Mouse (Mus musculus): ENCODE measurements at regions not wholly inside any gene's neighbourhood (a gene's known extent, or its start where the extent isn't known, plus 50 kb on each side); places are given as distances from the start of the nearest gene placed in this dataset.
"Not testable (repeated sequence)": the region's sequence is repeated elsewhere in the genome, so short reads cannot be mapped to it uniquely, and the experiment has no call there.

DNA sequence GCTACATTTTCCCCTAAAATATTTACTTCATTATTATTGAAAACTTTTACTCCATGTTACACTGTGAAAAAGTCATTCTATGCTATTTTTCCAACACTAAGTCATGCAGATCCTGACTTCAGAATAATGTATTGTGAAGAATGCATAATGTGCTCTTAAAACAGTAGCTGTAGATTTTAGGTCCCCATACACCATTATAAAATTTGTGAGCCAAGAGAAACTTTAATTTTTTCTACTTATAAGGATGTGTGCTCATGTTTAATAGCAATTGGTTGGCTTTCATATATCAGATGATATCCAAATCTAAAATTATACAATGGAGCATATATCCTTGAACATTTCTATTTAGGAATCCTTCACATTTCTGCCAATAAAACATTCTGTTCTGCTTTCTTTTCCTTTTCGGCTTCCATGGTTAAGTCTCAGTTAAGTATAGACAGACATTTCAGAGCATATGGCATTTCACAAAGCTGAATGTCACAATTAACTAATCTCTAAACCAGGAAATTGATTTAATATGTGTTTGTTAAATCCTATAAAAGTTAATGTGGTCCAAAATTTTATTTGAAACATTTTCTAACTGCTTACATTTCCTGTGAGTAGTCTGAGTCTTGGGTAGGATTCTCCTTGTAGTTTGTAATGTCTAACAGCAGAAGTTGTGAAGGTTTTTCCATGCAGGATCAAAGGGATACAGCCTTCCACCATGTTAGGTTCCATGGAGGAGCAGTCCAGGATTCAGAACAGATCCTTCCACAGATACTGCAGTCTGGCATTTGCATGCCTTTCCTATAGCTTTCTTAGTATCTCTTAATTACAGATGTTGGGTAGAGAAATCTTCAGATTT is 1567.6 kb downstream of the Kcnt2 start:
- no peak for ATAC-seq (ENCODE audit: insufficient read depth)
- H3K4me1 ChIP-seq (replicated peaks; ENCODE audit: control insufficient read depth in 2 of 2, insufficient read depth in 2 of 2, low read length in 1 of 2): no peaks in the 10 kb centered on the region
- 61% methylated on average over 1 of the region's 1 CpGs for WGBS (ENCODE audit: insufficient replicate concordance)

DNA sequence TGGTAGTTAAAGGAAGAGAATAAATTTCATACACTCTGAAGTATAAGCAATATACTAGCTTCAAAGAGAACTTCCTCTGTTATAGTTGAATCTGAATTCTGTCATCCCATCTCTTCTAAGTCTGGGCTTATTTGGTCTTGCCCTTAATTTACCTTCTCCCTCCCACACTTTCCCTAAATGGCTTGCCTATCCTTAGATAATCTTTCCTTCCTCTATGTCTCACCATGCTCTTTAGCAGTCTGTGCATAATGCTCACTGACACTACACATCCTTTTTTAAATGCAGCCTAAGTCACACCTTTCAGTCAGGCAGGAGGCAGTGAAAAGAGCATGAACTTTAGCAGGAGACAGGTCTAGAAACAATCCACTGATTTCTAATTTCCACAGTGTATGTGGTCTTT is 1585.5 kb downstream of the Kcnt2 start:
- Histone ChIP-seq H3K9me3 (ENCODE audit: control insufficient read depth, low read length) (no peaks in the 10 kb centered on the region), H3K27me3 (ENCODE audit: control insufficient read depth, insufficient read depth, low read length) (no peaks in the 10 kb centered on the region), H3K4me3 (ENCODE audit: insufficient read depth in 1 of 2, low read depth in 2 of 2, low read length in 2 of 2) (no peak overlapping the region), H3K27ac (no peak overlapping the region), H3K4me2 (ENCODE audit: low read depth) (no peak overlapping the region), H3K9ac (replicated peaks) (no peak overlapping the region), H3K4me1 (replicated peaks; ENCODE audit: control insufficient read depth in 2 of 2, insufficient read depth in 2 of 2, low read length in 1 of 2) (no peaks in the 10 kb centered on the region), H3K36me3 (replicated peaks; ENCODE audit: control insufficient read depth, insufficient read depth, low read depth) (no peaks in the 10 kb centered on the region)
- no peak for TF ChIP-seq CTCF (IDR thresholded peaks at IDR 0.05; ENCODE audit: low read depth)
- TF ChIP-seq EP300 (IDR thresholded peaks at IDR 0.05; ENCODE audit: low read depth): no peak
- no peak for DNase-seq (ENCODE audit: low read depth in 3 of 3, low spot score in 3 of 3)
- ATAC-seq (ENCODE audit: insufficient read depth): no peak

More for the DNA sequence above, 1567.6 kb downstream of the Kcnt2 start:
- Histone ChIP-seq H3K36me3 (replicated peaks; ENCODE audit: control insufficient read depth, insufficient read depth, low read depth) (no peaks in the 10 kb centered on the region), H3K27me3 (ENCODE audit: control insufficient read depth, insufficient read depth, low read length) (no peaks in the 10 kb centered on the region), H3K27ac (no peak overlapping the region), H3K4me3 (ENCODE audit: insufficient read depth in 1 of 2, low read depth in 2 of 2, low read length in 2 of 2) (no peak overlapping the region), H3K9ac (replicated peaks) (no peak overlapping the region), H3K4me2 (ENCODE audit: low read depth) (no peak overlapping the region), H3K9me3 (ENCODE audit: control insufficient read depth, low read length) (no peaks in the 10 kb centered on the region)
- TF ChIP-seq CTCF (IDR thresholded peaks at IDR 0.05; ENCODE audit: low read depth) (no peak), EP300 (IDR thresholded peaks at IDR 0.05; ENCODE audit: low read depth) (no peak)
- no peak for DNase-seq (ENCODE audit: low read depth in 3 of 3, low spot score in 3 of 3)

DNA sequence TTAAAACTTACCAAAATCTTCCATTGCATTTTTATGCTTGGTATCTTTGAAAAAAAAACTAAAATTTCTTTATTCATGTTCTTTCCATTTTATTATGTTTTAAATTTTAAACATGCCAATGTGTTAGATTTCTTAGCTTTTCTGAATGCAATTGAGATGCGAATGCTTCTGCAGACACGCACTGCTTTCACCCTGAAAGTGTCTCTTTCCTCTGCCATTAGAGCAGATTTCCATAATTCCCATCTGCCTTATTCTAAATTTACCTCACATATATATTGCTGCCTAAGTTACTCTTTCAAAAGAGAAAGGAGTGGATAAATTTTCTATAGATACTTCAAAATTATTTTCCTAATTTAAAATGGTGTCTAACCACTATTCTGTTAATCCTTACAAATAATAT is 1596.6 kb downstream of the Kcnt2 start:
- no peak overlapping the region for H3K4me3 ChIP-seq (ENCODE audit: insufficient read depth in 1 of 2, low read depth in 2 of 2, low read length in 2 of 2)
- H3K4me1 ChIP-seq (replicated peaks; ENCODE audit: control insufficient read depth in 2 of 2, insufficient read depth in 2 of 2, low read length in 1 of 2): no peaks in the 10 kb centered on the region
- DNase-seq (ENCODE audit: low read depth in 3 of 3, low spot score in 3 of 3): no peak
- WGBS (ENCODE audit: insufficient replicate concordance): 66% methylated on average over 2 of the region's 2 CpGs
- no peak overlapping the region for H3K4me2 ChIP-seq (ENCODE audit: low read depth)
- no peak for ATAC-seq (ENCODE audit: insufficient read depth)
- no peak overlapping the region for H3K9ac ChIP-seq (replicated peaks)
- no peaks in the 10 kb centered on the region for H3K27me3 ChIP-seq (ENCODE audit: control insufficient read depth, insufficient read depth, low read length)
- H3K27ac ChIP-seq: no peak overlapping the region
- H3K36me3 ChIP-seq (replicated peaks; ENCODE audit: control insufficient read depth, insufficient read depth, low read depth): no peaks in the 10 kb centered on the region
- TF ChIP-seq EP300 (IDR thresholded peaks at IDR 0.05; ENCODE audit: low read depth): no peak
- no peak for TF ChIP-seq CTCF (IDR thresholded peaks at IDR 0.05; ENCODE audit: low read depth)
- H3K9me3 ChIP-seq (ENCODE audit: control insufficient read depth, low read length): no peaks in the 10 kb centered on the region

DNA sequence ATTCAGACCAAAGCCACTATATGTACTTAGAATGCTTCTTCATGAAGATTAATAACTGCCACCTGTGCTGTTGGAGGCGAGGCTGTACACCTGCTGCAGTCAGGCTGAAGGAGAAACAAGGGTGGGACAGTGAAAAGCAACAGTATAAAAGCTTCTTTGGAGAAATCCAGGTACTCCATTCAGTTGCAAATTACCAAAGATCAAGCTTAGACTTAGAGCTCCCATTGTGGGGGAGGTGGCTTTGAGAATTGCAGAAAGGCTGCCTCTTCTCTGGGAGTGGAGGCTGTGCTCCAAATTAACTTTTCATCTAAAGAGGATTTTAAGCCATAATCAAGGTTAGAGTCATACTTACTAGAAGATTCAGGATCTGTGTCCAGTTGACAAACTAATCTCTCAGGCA is 1607.9 kb downstream of the Kcnt2 start:
- WGBS (ENCODE audit: insufficient replicate concordance): 48% methylated on average over 1 of the region's 1 CpGs
- H3K4me1 ChIP-seq (replicated peaks; ENCODE audit: control insufficient read depth in 2 of 2, insufficient read depth in 2 of 2, low read length in 1 of 2): not testable (repeated sequence)

DNA sequence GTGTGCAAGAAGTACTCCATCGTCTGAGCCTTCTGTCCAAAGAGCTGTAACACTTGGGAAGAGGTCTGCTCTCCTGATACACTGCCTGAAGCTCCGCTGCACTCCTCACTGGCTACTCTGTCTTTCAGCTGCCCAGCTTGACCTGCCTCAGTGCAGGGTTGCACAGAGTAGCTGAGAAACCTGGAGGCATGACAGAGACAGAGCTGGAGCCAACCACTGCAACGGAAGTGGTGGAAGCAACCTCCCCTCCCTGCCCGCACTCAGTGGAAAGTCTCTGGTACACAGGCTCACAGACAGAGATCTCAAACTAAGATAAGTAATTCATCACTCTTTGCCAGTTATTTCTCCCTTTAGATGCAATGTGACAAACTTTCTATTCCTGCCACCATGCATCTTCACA is 1638.4 kb downstream of the Kcnt2 start:
- Histone ChIP-seq H3K27ac (no peak overlapping the region), H3K4me1 (replicated peaks; ENCODE audit: control insufficient read depth in 2 of 2, insufficient read depth in 2 of 2, low read length in 1 of 2) (no peaks in the 10 kb centered on the region), H3K9me3 (ENCODE audit: control insufficient read depth, low read length) (no peaks in the 10 kb centered on the region), H3K4me2 (ENCODE audit: low read depth) (no peak overlapping the region), H3K36me3 (replicated peaks; ENCODE audit: control insufficient read depth, insufficient read depth, low read depth) (no peaks in the 10 kb centered on the region), H3K27me3 (ENCODE audit: control insufficient read depth, insufficient read depth, low read length) (no peaks in the 10 kb centered on the region), H3K4me3 (ENCODE audit: insufficient read depth in 1 of 2, low read depth in 2 of 2, low read length in 2 of 2) (no peak overlapping the region), H3K9ac (replicated peaks) (no peak overlapping the region)
- ATAC-seq (ENCODE audit: insufficient read depth) (no peak), DNase-seq (ENCODE audit: low read depth in 3 of 3, low spot score in 3 of 3) (no peak)
- WGBS (ENCODE audit: insufficient replicate concordance): 48% methylated on average over 4 of the region's 4 CpGs
- no peak for TF ChIP-seq EP300 (IDR thresholded peaks at IDR 0.05; ENCODE audit: low read depth)
- no peak for TF ChIP-seq CTCF (IDR thresholded peaks at IDR 0.05; ENCODE audit: low read depth)

More for the DNA sequence above, 1607.9 kb downstream of the Kcnt2 start:
- not testable (repeated sequence) for H3K9me3 ChIP-seq (ENCODE audit: control insufficient read depth, low read length); H3K4me2 ChIP-seq (ENCODE audit: low read depth); H3K27me3 ChIP-seq (ENCODE audit: control insufficient read depth, insufficient read depth, low read length); H3K9ac ChIP-seq (replicated peaks); H3K36me3 ChIP-seq (replicated peaks; ENCODE audit: control insufficient read depth, insufficient read depth, low read depth); DNase-seq (ENCODE audit: low read depth in 3 of 3, low spot score in 3 of 3); ATAC-seq (ENCODE audit: insufficient read depth); H3K4me3 ChIP-seq (ENCODE audit: insufficient read depth in 1 of 2, low read depth in 2 of 2, low read length in 2 of 2); H3K27ac ChIP-seq

Measured in liver, embryonic 14.5 days (tissue).